Mouse (Mus musculus) ES-E14 (cell line): Measurements from ENCODE around the gene Tbc1d8.

ENCODE experiments used
- HCFC1 ChIP-seq: IDR thresholded peaks from 2 replicates; pipeline ENCODE4 v1.6.1; 2012; ENCODE audit warnings: low read length, inconsistent platforms, borderline replicate concordance; ENCODE audit not compliant: insufficient read depth
- ZNF384 ChIP-seq: IDR thresholded peaks from 2 replicates; pipeline ENCODE4 v1.6.1; 2012; ENCODE audit warnings: low read depth, low read length, inconsistent platforms

- TF ChIP-seq ZNF384 (no peak), HCFC1 (no peak)
Observed at GRCm38 (mm10) chr1:39497748-39498147, 19.2 kb upstream of the Tbc1d8 start.
